Mouse (Mus musculus): ENCODE data around the gene 1700069L16Rik. TPM values are rescaled to one million over a fixed set of nuclear protein-coding genes. Genes with fewer than 3 reads are reported as not detected.

The 1700069L16Rik gene
- polyA plus RNA-seq, 1 experiment from 2014 or later = not detected

DNA sequence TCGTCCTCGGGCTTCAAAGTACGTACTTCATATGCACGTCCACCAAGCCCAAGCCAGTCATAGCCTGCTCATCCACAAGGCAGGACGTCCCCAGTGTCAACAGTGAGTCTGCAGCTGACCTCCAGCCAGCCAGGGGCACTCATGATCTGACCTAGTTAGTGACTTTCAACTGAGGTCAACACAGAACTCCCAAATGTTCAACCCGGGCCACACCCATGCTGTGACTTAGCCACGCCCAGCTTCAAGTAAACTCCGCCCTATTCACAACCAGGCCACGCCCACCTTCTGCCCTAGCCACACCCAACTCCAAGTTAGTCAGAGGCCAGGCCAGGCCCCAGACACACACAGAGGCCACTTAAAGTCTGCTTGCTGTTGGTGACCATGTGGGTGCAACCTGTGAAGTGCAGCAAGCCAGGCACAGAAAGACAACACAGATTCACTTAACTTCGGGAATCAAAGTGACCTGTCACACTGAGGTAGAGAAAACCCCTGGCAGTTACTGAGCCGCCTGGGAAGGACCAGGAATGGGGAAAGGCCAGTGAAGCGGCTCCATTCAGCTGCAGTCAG lies 59.9 kb downstream of the 1700069L16Rik start:
- Histone ChIP-seq H3K4me1 (replicated peaks; ENCODE audit: control insufficient read depth, insufficient read depth, low read length) (no peaks in the 10 kb centered on the region), H3K27ac (ENCODE audit: low read length) (no peak overlapping the region), H3K9ac (replicated peaks; ENCODE audit: low read depth, low read length) (no peak overlapping the region), H3K9me3 (ENCODE audit: control insufficient read depth, low read length) (peaks cover 5% of the 10 kb centered on the region), H3K4me2 (ENCODE audit: low read length) (no peak overlapping the region), H3K27me3 (replicated peaks; ENCODE audit: control insufficient read depth, insufficient read depth, low read length) (no peaks in the 10 kb centered on the region), H3K4me3 (replicated peaks; ENCODE audit: low read length) (no peak overlapping the region), H3K36me3 (ENCODE audit: control insufficient read depth, insufficient read depth) (no peaks in the 10 kb centered on the region)
- ATAC-seq = no peak
- WGBS = 83% methylated on average over 12 of the region's 12 CpGs

DNA sequence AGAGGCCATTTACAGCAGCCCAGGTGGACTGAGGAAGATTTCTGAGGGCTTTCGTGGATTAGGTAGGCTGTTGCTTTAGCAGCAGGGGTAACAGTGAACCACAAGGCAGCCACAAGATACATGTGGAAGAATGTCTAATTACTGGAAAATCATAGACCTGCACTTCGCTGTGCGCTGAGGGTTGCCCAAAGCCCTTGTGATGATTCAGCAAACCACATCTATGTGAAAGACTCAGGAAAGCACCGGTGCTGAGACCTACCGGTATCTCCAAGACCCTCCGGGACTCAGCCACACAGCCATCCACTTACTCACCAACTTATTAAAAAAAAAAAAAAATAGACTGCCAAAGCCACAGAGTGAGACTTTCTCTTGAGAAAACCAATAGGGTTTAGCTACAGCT lies 60.4 kb downstream of the 1700069L16Rik start:
- 93% methylated on average over 6 of the region's 6 CpGs for WGBS
- ATAC-seq = no peak
- Histone ChIP-seq H3K4me1 (replicated peaks; ENCODE audit: control insufficient read depth, insufficient read depth, low read length) (no peaks in the 10 kb centered on the region), H3K9ac (replicated peaks; ENCODE audit: low read depth, low read length) (no peak overlapping the region), H3K9me3 (ENCODE audit: control insufficient read depth, low read length) (peaks cover 5% of the 10 kb centered on the region), H3K36me3 (ENCODE audit: control insufficient read depth, insufficient read depth) (no peaks in the 10 kb centered on the region), H3K4me3 (replicated peaks; ENCODE audit: low read length) (no peak overlapping the region), H3K27me3 (replicated peaks; ENCODE audit: control insufficient read depth, insufficient read depth, low read length) (no peaks in the 10 kb centered on the region), H3K4me2 (ENCODE audit: low read length) (no peak overlapping the region), H3K27ac (ENCODE audit: low read length) (no peak overlapping the region)

DNA sequence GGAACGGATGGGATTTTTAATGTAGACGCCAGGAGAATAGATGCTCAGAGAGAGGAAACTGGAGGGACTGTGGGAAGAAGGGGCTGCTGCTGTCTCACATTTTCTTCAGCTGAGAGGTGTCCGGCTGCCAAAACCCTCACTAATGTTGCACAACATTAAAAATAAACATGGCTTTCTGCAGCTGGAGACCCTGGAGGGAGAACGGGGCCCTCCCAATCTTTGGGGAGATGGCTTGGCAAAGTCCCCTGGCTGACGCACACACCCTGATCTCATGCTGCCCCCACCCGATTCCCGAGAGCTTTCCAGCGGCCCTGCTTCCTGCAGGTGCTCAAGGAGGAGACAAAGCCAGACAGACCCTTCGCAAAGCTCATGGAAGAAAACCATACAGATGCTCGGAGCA lies 63.7 kb downstream of the 1700069L16Rik start:
- Histone ChIP-seq H3K4me3 (replicated peaks; ENCODE audit: low read length) (no peak overlapping the region), H3K27me3 (replicated peaks; ENCODE audit: control insufficient read depth, insufficient read depth, low read length) (no peaks in the 10 kb centered on the region), H3K9me3 (ENCODE audit: control insufficient read depth, low read length) (peaks cover 5% of the 10 kb centered on the region), H3K9ac (replicated peaks; ENCODE audit: low read depth, low read length) (no peak overlapping the region), H3K4me2 (ENCODE audit: low read length) (no peak overlapping the region), H3K4me1 (replicated peaks; ENCODE audit: control insufficient read depth, insufficient read depth, low read length) (no peaks in the 10 kb centered on the region), H3K36me3 (ENCODE audit: control insufficient read depth, insufficient read depth) (no peaks in the 10 kb centered on the region), H3K27ac (ENCODE audit: low read length) (no peak overlapping the region)
- WGBS = 73% methylated on average over 10 of the region's 10 CpGs
- ATAC-seq = no peak

DNA sequence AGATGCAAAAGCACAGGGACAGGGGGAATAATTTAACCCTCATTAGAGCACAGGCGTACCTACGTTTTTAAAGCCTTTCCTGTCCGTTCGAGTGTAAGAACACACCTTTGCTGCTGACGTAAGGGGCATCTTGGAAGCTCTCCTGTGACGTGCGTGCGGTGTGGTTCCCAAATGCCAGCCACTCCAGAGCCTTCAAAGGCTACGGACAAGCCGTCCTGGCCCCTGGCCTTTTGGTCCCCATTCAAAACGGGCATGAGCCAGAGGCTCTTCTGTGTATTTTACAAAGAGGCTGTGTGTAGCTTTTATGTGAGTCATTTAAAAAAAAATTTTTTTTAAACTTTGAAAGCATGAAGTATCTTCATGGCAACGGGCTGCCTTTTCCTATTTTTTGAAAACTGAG lies 69.8 kb downstream of the 1700069L16Rik start:
- no peak overlapping the region for H3K9ac ChIP-seq (replicated peaks; ENCODE audit: low read depth, low read length)
- ATAC-seq = no peak
- no peak overlapping the region for H3K27ac ChIP-seq (ENCODE audit: low read length)
- H3K4me2 ChIP-seq (ENCODE audit: low read length) = no peak overlapping the region
- 0 out of 2 replicates have a peak, but pooled peaks cover 3% of the 10 kb centered on the region for H3K27me3 ChIP-seq (replicated peaks; ENCODE audit: control insufficient read depth, insufficient read depth, low read length)
- H3K9me3 ChIP-seq (ENCODE audit: control insufficient read depth, low read length) = peaks cover 1% of the 10 kb centered on the region; the same call in 1 of the 2 replicates
- peaks cover 6% of the 10 kb centered on the region for H3K4me1 ChIP-seq (replicated peaks; ENCODE audit: control insufficient read depth, insufficient read depth, low read length)
- 73% methylated on average over 12 of the region's 12 CpGs for WGBS
- no peak overlapping the region for H3K4me3 ChIP-seq (replicated peaks; ENCODE audit: low read length)
- no peaks in the 10 kb centered on the region for H3K36me3 ChIP-seq (ENCODE audit: control insufficient read depth, insufficient read depth)

DNA sequence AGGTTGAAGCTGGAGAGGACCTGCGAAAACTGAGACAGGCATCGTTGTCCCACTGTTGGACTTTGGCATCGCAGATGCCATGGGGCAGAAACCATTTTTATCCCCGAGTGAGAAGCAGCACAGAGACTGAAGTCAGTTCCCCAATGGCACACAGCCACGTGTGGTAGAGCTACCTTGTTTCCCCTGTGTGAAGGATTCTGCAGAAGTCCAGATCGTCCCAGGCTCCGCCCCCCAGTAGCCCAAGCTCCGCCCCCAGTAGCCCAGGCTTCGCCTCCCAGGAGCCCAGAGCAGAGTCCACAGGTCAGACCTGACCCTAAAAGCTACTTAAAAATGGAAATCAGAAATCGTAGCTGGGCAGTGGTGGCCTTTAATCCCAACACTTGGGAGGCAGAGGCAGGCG lies 70.4 kb downstream of the 1700069L16Rik start:
- Histone ChIP-seq H3K4me2 (ENCODE audit: low read length) (no peak overlapping the region), H3K9me3 (ENCODE audit: control insufficient read depth, low read length) (no peaks in the 10 kb centered on the region), H3K4me1 (replicated peaks; ENCODE audit: control insufficient read depth, insufficient read depth, low read length) (peaks cover 6% of the 10 kb centered on the region), H3K27me3 (replicated peaks; ENCODE audit: control insufficient read depth, insufficient read depth, low read length) (0 out of 2 replicates have a peak, but pooled peaks cover 3% of the 10 kb centered on the region), H3K36me3 (ENCODE audit: control insufficient read depth, insufficient read depth) (no peaks in the 10 kb centered on the region), H3K27ac (ENCODE audit: low read length) (no peak overlapping the region), H3K9ac (replicated peaks; ENCODE audit: low read depth, low read length) (no peak overlapping the region), H3K4me3 (replicated peaks; ENCODE audit: low read length) (no peak overlapping the region)
- ATAC-seq = no peak
- WGBS = 80% methylated on average over 11 of the region's 11 CpGs

DNA sequence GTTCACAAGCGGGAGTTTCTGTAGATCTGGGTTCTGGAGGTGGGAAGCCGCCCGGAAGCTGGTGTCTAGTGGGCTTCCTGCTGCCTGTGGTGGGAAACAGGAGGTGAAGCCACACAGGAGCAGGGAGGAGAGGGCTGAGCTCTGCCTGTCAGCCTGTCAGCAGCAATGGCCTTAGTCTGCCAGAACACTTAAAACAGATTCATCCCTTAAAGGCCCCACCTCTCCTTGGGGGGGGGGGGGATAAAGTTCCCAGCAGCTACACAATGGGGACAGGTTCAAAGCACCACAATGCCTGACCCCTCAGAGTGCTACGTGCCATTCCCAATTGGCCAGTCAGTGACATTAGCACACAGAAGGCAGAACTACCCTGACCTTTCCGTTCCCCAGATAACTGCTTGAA lies 72.4 kb downstream of the 1700069L16Rik start:
- no peak for ATAC-seq
- H3K36me3 ChIP-seq (ENCODE audit: control insufficient read depth, insufficient read depth) = no peaks in the 10 kb centered on the region
- 39% methylated on average over 5 of the region's 5 CpGs for WGBS
- H3K27me3 ChIP-seq (replicated peaks; ENCODE audit: control insufficient read depth, insufficient read depth, low read length) = 0 out of 2 replicates have a peak, but pooled peaks cover 3% of the 10 kb centered on the region
- no peak overlapping the region for H3K27ac ChIP-seq (ENCODE audit: low read length)
- H3K4me1 ChIP-seq (replicated peaks; ENCODE audit: control insufficient read depth, insufficient read depth, low read length) = peaks cover 6% of the 10 kb centered on the region
- no peak overlapping the region for H3K4me3 ChIP-seq (replicated peaks; ENCODE audit: low read length)
- no peak overlapping the region for H3K9ac ChIP-seq (replicated peaks; ENCODE audit: low read depth, low read length)
- H3K4me2 ChIP-seq (ENCODE audit: low read length) = no peak overlapping the region
- H3K9me3 ChIP-seq (ENCODE audit: control insufficient read depth, low read length) = no peaks in the 10 kb centered on the region

DNA sequence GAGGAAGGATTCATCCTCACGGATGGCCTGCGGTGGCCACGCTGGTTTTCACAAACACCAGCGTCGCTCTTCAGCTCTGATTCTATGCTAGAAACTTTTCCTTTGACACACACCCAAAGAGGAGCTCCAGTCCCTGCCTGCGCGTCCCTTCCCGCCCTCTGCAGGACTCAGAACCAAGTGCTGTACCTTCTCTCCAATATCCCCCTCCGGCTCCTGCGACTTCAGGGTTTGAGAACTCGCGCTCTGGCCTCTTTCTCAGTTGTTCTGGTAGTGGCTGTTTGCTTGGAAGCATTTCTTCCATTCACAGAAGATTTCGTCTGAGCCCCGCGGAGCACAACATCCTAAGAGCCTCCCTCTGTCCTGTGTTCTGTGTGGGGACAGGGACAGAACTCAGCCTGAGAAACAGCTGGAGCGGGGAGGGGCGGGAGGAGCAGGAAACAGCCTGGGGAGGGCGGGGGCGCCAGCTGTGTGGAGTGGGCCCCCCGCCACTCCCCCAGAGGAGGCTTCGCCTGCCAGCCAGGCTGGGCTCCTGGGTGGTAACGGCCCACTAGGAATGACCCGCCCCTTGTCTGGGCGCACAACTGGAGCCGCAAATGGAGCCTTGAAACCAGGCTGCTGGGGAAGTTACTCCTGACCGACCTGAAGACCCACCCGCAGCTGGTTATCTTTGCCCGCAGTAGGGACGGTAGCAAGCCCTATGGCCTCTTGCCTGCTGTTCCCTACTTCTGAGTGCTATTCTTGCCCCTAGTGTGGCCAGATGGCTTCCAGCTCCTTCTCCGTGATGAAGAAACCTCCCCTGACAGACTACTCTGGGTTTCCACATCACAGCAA lies 74.3 kb downstream of the 1700069L16Rik start, which contains the start of gene Cmklr1:
TSS of gene Cmklr1 (minus strand) at position 392 of the 831 bp plus-strand sequence.
- H3K4me3 ChIP-seq (replicated peaks; ENCODE audit: low read length) = no peak within 1 kb of the TSS
- no peak within 1 kb of the TSS for H3K9ac ChIP-seq (replicated peaks; ENCODE audit: low read depth, low read length)
- no peak for ATAC-seq

DNA sequence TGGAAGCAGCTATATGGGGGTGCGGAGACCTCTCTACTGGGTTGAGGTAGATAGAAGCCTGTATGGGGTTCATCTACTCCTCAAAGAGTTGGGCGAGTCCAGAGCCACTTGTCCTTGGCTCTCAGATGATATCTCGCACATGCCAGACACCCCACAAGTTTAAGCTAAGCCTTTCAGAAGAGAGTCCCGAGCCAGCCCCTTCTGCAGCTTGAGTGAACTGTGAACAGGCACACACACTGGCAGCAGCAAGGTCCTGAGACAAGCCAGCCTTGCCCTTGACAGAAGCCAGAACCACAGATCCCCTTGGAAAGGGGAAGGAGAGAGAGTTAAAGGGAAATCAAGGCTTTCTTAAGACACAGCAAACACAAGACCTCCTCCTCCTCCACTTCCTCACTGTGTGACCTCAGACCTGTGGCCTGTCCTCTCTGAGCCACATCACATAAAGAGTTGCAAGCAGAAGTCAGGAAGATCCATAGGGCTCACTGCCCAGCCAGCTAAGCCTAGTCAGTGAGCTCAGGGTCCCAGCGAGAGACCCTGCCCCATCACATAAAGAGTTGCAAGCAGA lies 75.8 kb downstream of the 1700069L16Rik start:
- Histone ChIP-seq H3K4me3 (replicated peaks; ENCODE audit: low read length) (no peak overlapping the region), H3K27ac (ENCODE audit: low read length) (no peak overlapping the region), H3K27me3 (replicated peaks; ENCODE audit: control insufficient read depth, insufficient read depth, low read length) (0 out of 2 replicates have a peak, but pooled peaks cover 3% of the 10 kb centered on the region), H3K9ac (replicated peaks; ENCODE audit: low read depth, low read length) (no peak overlapping the region), H3K36me3 (ENCODE audit: control insufficient read depth, insufficient read depth) (no peaks in the 10 kb centered on the region), H3K4me2 (ENCODE audit: low read length) (no peak overlapping the region), H3K4me1 (replicated peaks; ENCODE audit: control insufficient read depth, insufficient read depth, low read length) (peaks cover 6% of the 10 kb centered on the region), H3K9me3 (ENCODE audit: control insufficient read depth, low read length) (no peaks in the 10 kb centered on the region)
- 87% methylated on average over 5 of the region's 5 CpGs for WGBS
- no peak for ATAC-seq

More for the DNA sequence above, 74.3 kb downstream of the 1700069L16Rik start, which contains the start of gene Cmklr1:
- Histone ChIP-seq H3K4me2 (ENCODE audit: low read length) (peak within 1 kb of the TSS; percentile 8; the same call in 1 of the 2 replicates), H3K9me3 (ENCODE audit: control insufficient read depth, low read length) (no peaks in the 10 kb centered on the region), H3K27ac (ENCODE audit: low read length) (no peak within 1 kb of the TSS), H3K4me1 (replicated peaks; ENCODE audit: control insufficient read depth, insufficient read depth, low read length) (peaks cover 6% of the 10 kb centered on the region), H3K27me3 (replicated peaks; ENCODE audit: control insufficient read depth, insufficient read depth, low read length) (0 out of 2 replicates have a peak, but pooled peaks cover 3% of the 10 kb centered on the region), H3K36me3 (ENCODE audit: control insufficient read depth, insufficient read depth) (no peaks in the 10 kb centered on the region)
- 17% methylated on average over 30 of the region's 30 CpGs for WGBS

DNA sequence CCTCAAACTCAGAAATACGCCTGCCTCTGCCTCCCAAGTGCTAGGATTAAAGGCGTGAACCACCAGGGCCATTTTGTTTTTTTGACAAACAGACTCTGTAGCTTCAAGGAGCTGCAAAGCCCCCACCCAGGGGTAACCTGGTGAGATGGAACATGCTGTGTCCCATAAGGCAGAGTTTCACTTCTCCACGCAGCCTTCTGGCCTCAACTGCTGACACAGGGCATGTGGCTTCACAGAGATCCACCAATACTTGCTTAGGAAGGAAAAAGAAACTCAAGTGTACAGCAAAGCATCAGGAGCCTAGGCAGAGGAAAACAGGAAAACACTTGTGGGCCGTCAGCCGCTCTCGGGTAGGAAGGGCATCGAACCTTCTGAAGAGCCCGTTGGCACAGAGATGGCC lies 77.4 kb downstream of the 1700069L16Rik start:
- WGBS = 90% methylated on average over 8 of the region's 8 CpGs
- peaks cover 12% of the 10 kb centered on the region for H3K4me1 ChIP-seq (replicated peaks; ENCODE audit: control insufficient read depth, insufficient read depth, low read length)

More for the DNA sequence above, 77.4 kb downstream of the 1700069L16Rik start:
- H3K9ac ChIP-seq (replicated peaks; ENCODE audit: low read depth, low read length) = no peak overlapping the region
- no peak overlapping the region for H3K27ac ChIP-seq (ENCODE audit: low read length)
- H3K4me2 ChIP-seq (ENCODE audit: low read length) = no peak overlapping the region
- H3K4me3 ChIP-seq (replicated peaks; ENCODE audit: low read length) = no peak overlapping the region
- H3K9me3 ChIP-seq (ENCODE audit: control insufficient read depth, low read length) = no peaks in the 10 kb centered on the region
- no peak for ATAC-seq
- 0 out of 2 replicates have a peak, but pooled peaks cover 3% of the 10 kb centered on the region for H3K27me3 ChIP-seq (replicated peaks; ENCODE audit: control insufficient read depth, insufficient read depth, low read length)
- H3K36me3 ChIP-seq (ENCODE audit: control insufficient read depth, insufficient read depth) = no peaks in the 10 kb centered on the region
